Mouse (Mus musculus) midbrain, embryonic 10.5 days (tissue): ENCODE results near the gene Atxn7l1. TPM values are rescaled to one million over a fixed set of nuclear protein-coding genes. Genes with fewer than 3 reads are reported as not detected.
A peak's percentile ranks its signal among the peaks of the same experiment; 100 is the strongest.

ENCODE experiments used
- DNase-seq: peaks from one replicate; pipeline ENCODE4 v3.0.0-alpha.2; 2017; ENCODE audit warnings: low spot score
- H3K27ac ChIP-seq: fragments of 300-500 bp; sonication (generic); replicated peaks from 2 replicates; pipeline ENCODE4 v1.5.1; 2016; ENCODE audit warnings: mild to moderate bottlenecking
- H3K27me3 ChIP-seq: fragments of 300-500 bp; sonication (generic); 2 replicates; pipeline ENCODE4 v1.6.1; 2016; ENCODE audit warnings: low read depth, mild to moderate bottlenecking; ENCODE audit not compliant: poor library complexity, severe bottlenecking
- H3K36me3 ChIP-seq: fragments of 300-500 bp; sonication (generic); 2 replicates; pipeline ENCODE4 v1.6.1; 2016; ENCODE audit warnings: mild to moderate bottlenecking, moderate library complexity
- H3K4me1 ChIP-seq: fragments of 300-500 bp; sonication (generic); 2 replicates; pipeline ENCODE4 v1.6.1; 2016
- H3K4me3 ChIP-seq: fragments of 300-500 bp; sonication (generic); 2 replicates; pipeline ENCODE4 v1.5.1; 2016; ENCODE audit warnings: mild to moderate bottlenecking, moderate library complexity
- H3K9me3 ChIP-seq: fragments of 300-500 bp; sonication (generic); replicated peaks from 2 replicates; pipeline ENCODE4 v1.6.1; 2016; ENCODE audit warnings: mild to moderate bottlenecking
- WGBS: fragments of 180-500 bp; shearing (Covaris S2); methylation state at CpG from one replicate; pipeline ENCODE4 v1.1.7; 2016; 5-methylcytosine and 5-hydroxymethylcytosine counted together
- polyA plus RNA-seq: library from polyadenylated mRNA; unstranded; fragments of >200 nt; fragmentation: Nextera tagmentation; extraction: Ambion mirVana; gene quantifications from 2 replicates; pipeline ENCODE4 v1.2.1, GENCODE M21; 2016

Atxn7l1 gene
- polyA plus RNA-seq, 1 experiment from 2014 or later = 10.0 TPM

DNA sequence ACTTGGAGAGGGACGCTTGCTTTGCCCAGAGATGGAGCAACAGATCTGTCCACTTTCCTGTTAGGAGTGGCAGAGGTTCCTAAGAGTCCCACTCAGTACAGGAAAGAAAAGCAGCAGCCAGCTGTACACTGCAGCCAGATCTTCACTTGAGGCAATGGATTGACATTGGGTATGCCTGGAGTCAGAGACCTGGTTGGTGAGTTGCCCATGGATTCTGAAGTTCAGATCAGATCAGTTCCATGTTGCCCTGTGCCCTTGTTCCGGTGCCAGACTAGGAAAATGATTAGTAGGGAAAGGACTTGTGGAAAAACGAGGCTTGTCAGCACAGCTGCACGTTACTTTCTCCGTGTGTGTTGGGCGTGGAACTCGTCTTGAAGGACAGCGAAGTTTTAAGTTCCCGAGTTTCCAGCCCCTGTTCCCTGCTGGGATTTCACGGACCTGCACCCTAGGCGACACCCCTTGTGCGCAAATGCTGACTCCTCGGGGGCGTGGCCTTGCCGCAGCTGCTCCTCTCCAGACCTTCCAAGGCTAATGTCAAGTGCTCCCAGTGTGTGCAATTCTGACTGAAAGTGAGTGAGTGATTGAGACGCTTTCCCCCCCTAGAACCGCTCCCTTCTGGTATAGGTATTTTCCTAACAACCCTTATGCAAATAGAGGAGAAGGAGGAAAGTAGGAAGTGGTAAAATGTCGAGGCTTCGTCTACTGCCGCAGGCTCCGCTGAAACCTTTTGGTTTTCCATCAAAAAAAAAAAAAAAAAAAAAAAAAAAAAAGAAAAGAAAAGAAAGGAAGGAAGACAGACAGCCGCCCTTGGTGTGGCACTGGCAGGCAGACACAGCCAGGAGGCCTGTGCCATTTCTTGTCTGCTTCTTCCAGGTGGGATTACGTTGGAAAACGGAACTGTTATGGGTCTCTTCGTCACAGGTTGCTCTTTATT lies 28.4 kb downstream of the Atxn7l1 start:
- Histone ChIP-seq H3K4me1 (peaks cover 33% of the 10 kb centered on the region), H3K27ac (peak overlapping the region; percentile 33; the same call in 1 of the 2 replicates), H3K27me3 (peaks cover 14% of the 10 kb centered on the region), H3K4me3 (peak overlapping the region; percentile 37), H3K36me3 (no peaks in the 10 kb centered on the region), H3K9me3 (no peaks in the 10 kb centered on the region)
- WGBS = 9% methylated on average over 25 of the region's 25 CpGs
- peak; percentile 47 for DNase-seq

DNA sequence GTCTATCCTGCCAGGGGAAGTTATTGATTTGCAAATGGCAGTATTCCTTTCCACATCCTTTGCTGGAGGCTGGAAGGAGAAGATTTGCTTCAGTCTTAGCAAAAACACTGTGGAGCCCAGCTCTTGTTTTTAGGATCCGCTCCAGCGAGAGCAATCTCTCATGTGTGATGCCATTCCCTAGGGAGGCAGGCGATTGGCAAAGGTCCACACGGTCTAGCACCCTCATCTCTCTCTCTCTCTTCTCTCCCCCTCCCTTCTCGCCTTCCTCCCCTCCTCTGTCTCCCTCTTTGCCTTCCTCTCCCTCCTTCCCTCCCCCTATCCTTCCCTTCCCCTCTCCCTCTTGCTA lies 29.0 kb downstream of the Atxn7l1 start:
- Histone ChIP-seq H3K27ac (peak overlapping the region; percentile 33; the same call in 1 of the 2 replicates), H3K9me3 (no peaks in the 10 kb centered on the region), H3K36me3 (no peaks in the 10 kb centered on the region), H3K4me3 (peak overlapping the region; percentile 37), H3K27me3 (peaks cover 14% of the 10 kb centered on the region), H3K4me1 (peaks cover 33% of the 10 kb centered on the region)
- DNase-seq = no peak
- WGBS = 31% methylated on average over 5 of the region's 5 CpGs

GRCm38 (mm10) chr12:33180421-33180820 lies 32.9 kb downstream of the Atxn7l1 start:
- Histone ChIP-seq H3K4me1 (peaks cover 20% of the 10 kb centered on the region), H3K4me3 (no peak overlapping the region), H3K27me3 (peaks cover 7% of the 10 kb centered on the region), H3K27ac (no peak overlapping the region), H3K36me3 (no peaks in the 10 kb centered on the region), H3K9me3 (no peaks in the 10 kb centered on the region)
- no peak for DNase-seq
- WGBS = 87% methylated on average over 2 of the region's 2 CpGs

GRCm38 (mm10) chr12:33181875-33182274 lies 34.4 kb downstream of the Atxn7l1 start:
- Histone ChIP-seq H3K36me3 (no peaks in the 10 kb centered on the region), H3K4me1 (peaks cover 5% of the 10 kb centered on the region), H3K27me3 (peaks cover 1% of the 10 kb centered on the region), H3K9me3 (no peaks in the 10 kb centered on the region), H3K27ac (no peak overlapping the region), H3K4me3 (no peak overlapping the region)
- 90% methylated on average over 4 of the region's 4 CpGs for WGBS
- no peak for DNase-seq

DNA sequence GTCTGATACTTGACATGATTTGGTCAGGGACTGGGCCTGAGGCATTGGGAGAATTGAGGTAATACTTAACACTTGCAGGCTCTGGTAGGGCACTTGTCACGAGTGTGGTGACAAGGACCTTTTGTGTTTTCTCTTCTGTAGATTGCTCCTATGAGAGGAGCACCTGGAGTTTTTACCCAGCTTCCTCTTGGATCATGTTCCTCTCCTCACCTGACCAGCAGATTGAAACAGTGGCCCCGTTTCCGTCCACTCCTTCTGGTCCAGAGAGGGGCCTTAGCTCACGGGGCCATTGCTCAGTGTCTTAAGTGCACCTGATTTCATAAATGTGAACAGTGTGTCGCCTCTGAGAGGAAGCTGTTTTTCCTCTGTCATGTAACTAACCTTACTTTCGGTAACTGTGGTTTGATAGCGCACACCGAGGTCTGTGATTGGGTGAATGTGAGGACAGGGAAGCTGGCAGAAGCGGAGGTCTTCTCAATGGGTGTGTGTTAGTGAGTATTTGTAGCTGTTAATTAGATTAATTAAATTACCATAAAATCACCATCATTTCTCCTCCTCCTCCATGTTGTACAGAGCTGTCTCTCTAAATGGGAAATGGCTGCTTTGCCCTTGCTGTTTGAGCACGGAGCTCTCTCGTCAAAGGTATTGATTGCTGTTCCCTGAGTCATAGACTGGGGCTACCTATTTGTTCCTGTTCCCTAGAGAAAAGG lies 35.1 kb downstream of the Atxn7l1 start:
- no peak for DNase-seq

GRCm38 (mm10) chr12:33183138-33183627 lies 35.7 kb downstream of the Atxn7l1 start:
- H3K27ac ChIP-seq = no peak overlapping the region

More for the DNA sequence above, 35.1 kb downstream of the Atxn7l1 start:
- Histone ChIP-seq H3K9me3 (no peaks in the 10 kb centered on the region), H3K4me1 (peaks cover 4% of the 10 kb centered on the region), H3K27ac (no peak overlapping the region), H3K4me3 (no peak overlapping the region), H3K36me3 (no peaks in the 10 kb centered on the region), H3K27me3 (no peaks in the 10 kb centered on the region)
- 72% methylated on average over 11 of the region's 11 CpGs for WGBS

DNA sequence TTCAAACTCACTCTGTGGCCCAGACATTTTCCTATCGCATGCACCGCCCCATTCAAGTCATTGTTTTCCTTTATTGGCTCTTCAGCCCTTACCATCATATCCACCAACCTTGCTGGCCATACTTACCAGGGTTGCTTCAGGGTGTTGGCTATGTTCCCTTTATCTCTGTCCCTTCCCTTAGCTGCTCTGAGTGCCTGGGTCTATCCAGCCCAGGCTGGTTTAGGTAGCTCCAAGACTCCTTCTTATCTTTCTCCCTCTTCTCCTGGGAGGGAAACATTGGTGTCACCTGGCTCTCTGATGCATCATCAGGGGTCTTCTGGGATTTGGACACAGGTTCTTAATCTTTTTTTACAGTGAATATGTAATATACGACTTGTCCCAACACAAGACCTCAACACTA lies 36.6 kb downstream of the Atxn7l1 start:
- H3K9me3 ChIP-seq = no peaks in the 10 kb centered on the region
- H3K36me3 ChIP-seq = no peaks in the 10 kb centered on the region
- H3K27me3 ChIP-seq = no peaks in the 10 kb centered on the region
- DNase-seq = no peak
- H3K4me3 ChIP-seq = no peak overlapping the region
- H3K4me1 ChIP-seq = peaks cover 4% of the 10 kb centered on the region
- 93% methylated on average over 3 of the region's 3 CpGs for WGBS
- no peak overlapping the region for H3K27ac ChIP-seq

More at GRCm38 (mm10) chr12:33183138-33183627, 35.7 kb downstream of the Atxn7l1 start:
- H3K4me1 ChIP-seq = peaks cover 4% of the 10 kb centered on the region
- H3K4me3 ChIP-seq = no peak overlapping the region
- H3K27me3 ChIP-seq = no peaks in the 10 kb centered on the region
- DNase-seq = no peak
- no peaks in the 10 kb centered on the region for H3K9me3 ChIP-seq
- no peaks in the 10 kb centered on the region for H3K36me3 ChIP-seq
- 61% methylated on average over 4 of the region's 4 CpGs for WGBS

GRCm38 (mm10) chr12:33185046-33185445 lies 37.6 kb downstream of the Atxn7l1 start:
- 81% methylated on average over 6 of the region's 6 CpGs for WGBS
- Histone ChIP-seq H3K9me3 (no peaks in the 10 kb centered on the region), H3K27me3 (no peaks in the 10 kb centered on the region), H3K4me3 (no peak overlapping the region), H3K36me3 (no peaks in the 10 kb centered on the region), H3K27ac (no peak overlapping the region), H3K4me1 (peaks cover 4% of the 10 kb centered on the region)
- DNase-seq = no peak

DNA sequence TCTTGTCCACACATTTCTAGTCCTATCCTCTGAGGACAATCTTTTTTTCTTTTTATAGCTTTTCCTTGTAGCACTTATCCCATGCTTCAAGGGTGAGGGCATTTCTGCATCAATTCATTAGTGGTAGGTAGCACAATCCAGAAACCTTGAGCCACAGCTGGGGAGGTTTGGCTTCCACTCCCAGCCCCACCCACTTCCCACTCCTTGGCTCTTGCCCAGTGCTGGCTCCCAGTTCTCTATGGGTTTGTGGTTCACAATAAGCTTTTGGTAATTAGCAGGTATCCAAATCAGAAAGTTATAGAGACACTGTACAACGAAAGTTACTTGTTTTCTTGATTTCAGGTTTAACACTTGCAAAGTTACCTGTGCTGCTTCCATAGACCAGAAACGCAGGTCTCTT lies 38.8 kb downstream of the Atxn7l1 start:
- no peak overlapping the region for H3K4me3 ChIP-seq
- no peaks in the 10 kb centered on the region for H3K9me3 ChIP-seq
- DNase-seq = no peak
- peaks cover 8% of the 10 kb centered on the region for H3K4me1 ChIP-seq
- WGBS = 97% methylated on average over 2 of the region's 2 CpGs
- no peak overlapping the region for H3K27ac ChIP-seq
- H3K27me3 ChIP-seq = no peaks in the 10 kb centered on the region
- H3K36me3 ChIP-seq = no peaks in the 10 kb centered on the region

- 95% methylated on average over 7 of the region's 7 CpGs for WGBS
- H3K27ac ChIP-seq = no peak overlapping the region
- peaks cover 28% of the 10 kb centered on the region for H3K4me1 ChIP-seq
- H3K9me3 ChIP-seq = no peaks in the 10 kb centered on the region
- H3K27me3 ChIP-seq = no peaks in the 10 kb centered on the region
- no peak overlapping the region for H3K4me3 ChIP-seq
- no peaks in the 10 kb centered on the region for H3K36me3 ChIP-seq
- DNase-seq = no peak
These were observed 42.6 kb downstream of the Atxn7l1 start for GRCm38 (mm10) chr12:33190133-33190532.

DNA sequence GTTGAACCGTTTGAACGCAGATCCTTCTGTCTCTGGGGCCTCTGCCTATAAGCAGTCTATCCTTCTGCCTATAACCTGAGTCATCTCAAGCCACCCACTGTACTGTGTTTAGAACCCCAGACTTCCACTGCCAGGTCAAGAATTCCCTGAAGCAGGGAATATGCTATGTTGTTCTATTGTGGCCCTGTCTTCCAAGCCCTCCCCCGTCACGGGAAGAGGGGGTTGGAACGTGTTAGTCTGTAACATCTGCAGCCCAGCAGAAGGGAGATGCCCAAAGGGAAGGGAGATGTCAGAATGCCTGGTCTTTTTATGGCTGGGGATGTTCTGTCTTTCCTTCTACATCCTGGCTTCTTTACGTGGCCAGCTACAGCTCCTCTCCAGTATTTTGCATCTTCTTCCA lies 43.1 kb downstream of the Atxn7l1 start:
- Histone ChIP-seq H3K27ac (no peak overlapping the region), H3K9me3 (no peaks in the 10 kb centered on the region), H3K27me3 (no peaks in the 10 kb centered on the region), H3K36me3 (no peaks in the 10 kb centered on the region), H3K4me1 (peaks cover 32% of the 10 kb centered on the region), H3K4me3 (no peak overlapping the region)
- WGBS = 83% methylated on average over 6 of the region's 6 CpGs
- no peak for DNase-seq

DNA sequence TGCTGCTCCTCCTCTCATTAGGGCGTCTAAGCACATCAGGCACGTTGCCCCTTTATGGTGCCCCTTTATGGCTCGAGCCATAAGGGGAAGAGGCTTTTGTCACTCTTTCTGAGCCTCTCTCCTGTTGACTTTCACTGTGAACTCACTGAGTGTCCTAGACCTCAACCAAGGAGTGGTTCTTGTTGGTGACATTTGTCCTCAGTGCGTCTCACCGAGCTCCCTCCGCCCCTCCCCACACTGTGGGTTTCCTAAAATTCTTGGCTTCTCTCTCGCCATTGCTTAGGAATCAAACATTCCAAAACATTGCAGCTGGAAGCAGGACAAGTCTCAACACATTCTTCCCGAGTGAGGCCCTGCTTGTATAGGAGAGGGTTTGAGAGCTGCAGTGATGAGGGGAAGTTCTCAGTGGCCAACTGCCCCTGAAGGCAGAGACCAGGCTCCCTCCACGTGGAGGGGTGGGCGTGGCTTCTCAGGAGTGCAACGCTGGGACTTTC lies 46.0 kb downstream of the Atxn7l1 start:
- WGBS = 53% methylated on average over 11 of the region's 11 CpGs
- peaks cover 3% of the 10 kb centered on the region; the same call in 1 of the 2 replicates for H3K36me3 ChIP-seq
- DNase-seq = no peak
- no peak overlapping the region for H3K4me3 ChIP-seq
- peaks cover 32% of the 10 kb centered on the region for H3K4me1 ChIP-seq
- no peaks in the 10 kb centered on the region for H3K27me3 ChIP-seq
- H3K27ac ChIP-seq = no peak overlapping the region
- peaks cover 6% of the 10 kb centered on the region for H3K9me3 ChIP-seq
